Mouse (Mus musculus) cerebellum, postnatal 25 days (tissue): ENCODE measurements at regions not wholly inside any gene's neighbourhood (a gene's known extent, or its start where the extent isn't known, plus 50 kb on each side); places are given as distances from the start of the nearest gene placed in this dataset.

Experiments used
- DNase-seq, 2 experiments: peaks; one replicate each; pipeline ENCODE4 v3.0.0; 2021; ENCODE audit warnings: mixed read lengths in 2 of 2

GRCm38 (mm10) chr5:119069765-119070333 lies 509.4 kb downstream of the Med13l start:
- DNase-seq: no peak

- no peak for DNase-seq
Measured at GRCm38 (mm10) chr5:119072712-119073111, 512.2 kb downstream of the Med13l start.

- DNase-seq: no peak
Measured at GRCm38 (mm10) chr5:119080747-119081146, 520.3 kb downstream of the Med13l start.

- no peak for DNase-seq
Measured at GRCm38 (mm10) chr5:119082895-119083294, 522.4 kb downstream of the Med13l start.

GRCm38 (mm10) chr5:119097576-119098193 lies 537.2 kb downstream of the Med13l start:
- DNase-seq: no peak

GRCm38 (mm10) chr5:119099817-119100216 lies 539.3 kb downstream of the Med13l start:
- no peak for DNase-seq

GRCm38 (mm10) chr5:119103503-119103902 lies 543.0 kb downstream of the Med13l start:
- DNase-seq: no peak

GRCm38 (mm10) chr5:119107898-119108297 lies 547.4 kb downstream of the Med13l start:
- no peak for DNase-seq

GRCm38 (mm10) chr5:119109501-119109900 lies 549.0 kb downstream of the Med13l start:
- DNase-seq: no peak

GRCm38 (mm10) chr5:119114074-119114473 lies 553.6 kb downstream of the Med13l start:
- no peak for DNase-seq

- no peak for DNase-seq
Measured at GRCm38 (mm10) chr5:119125745-119126144, 544.7 kb upstream of the Tbx3 start.

- peak in 1 of 2 experiments; percentile 29 for DNase-seq
Measured at GRCm38 (mm10) chr5:119130176-119130575, 540.3 kb upstream of the Tbx3 start.

GRCm38 (mm10) chr5:119131461-119131860 lies 539.0 kb upstream of the Tbx3 start:
- DNase-seq: no peak

GRCm38 (mm10) chr5:119133378-119133777 lies 537.1 kb upstream of the Tbx3 start:
- DNase-seq: no peak

GRCm38 (mm10) chr5:119136916-119137315 lies 533.6 kb upstream of the Tbx3 start:
- no peak for DNase-seq

- DNase-seq: no peak
Measured at GRCm38 (mm10) chr5:119137409-119137808, 533.1 kb upstream of the Tbx3 start.

- no peak for DNase-seq
Measured at GRCm38 (mm10) chr5:119137821-119138221, 532.6 kb upstream of the Tbx3 start.

GRCm38 (mm10) chr5:119138293-119138692 lies 532.2 kb upstream of the Tbx3 start:
- no peak for DNase-seq

- no peak for DNase-seq
Measured at GRCm38 (mm10) chr5:119139336-119139735, 531.1 kb upstream of the Tbx3 start.

- DNase-seq: no peak
Measured at GRCm38 (mm10) chr5:119139816-119140215, 530.7 kb upstream of the Tbx3 start.

GRCm38 (mm10) chr5:119143411-119143810 lies 527.1 kb upstream of the Tbx3 start:
- no peak for DNase-seq

- DNase-seq: no peak
Measured at GRCm38 (mm10) chr5:119149389-119150185, 520.9 kb upstream of the Tbx3 start.

- no peak for DNase-seq
Measured at GRCm38 (mm10) chr5:119153086-119153485, 517.4 kb upstream of the Tbx3 start.

GRCm38 (mm10) chr5:119156638-119157037 lies 513.8 kb upstream of the Tbx3 start:
- DNase-seq: no peak
